Comparison of ENCODE assay signal across 8 mouse cellular contexts in genomic region chr7:112157584-112158315, GRCm38 (mm10). TPM values are rescaled to one million over a fixed set of nuclear protein-coding genes. Genes with fewer than 3 reads are reported as not detected.
A peak's percentile ranks its signal among the peaks of the same experiment; 100 is the strongest.
DNase-seq lines count a peak whose midpoint lies in the region; TF ChIP-seq lines count a peak whose summit lies in the region.

No protein-coding gene starts in this region.

- WGBS in lung, adult 2 months, result 22% methylated on average over 23 of the region's 23 CpGs

- peak overlapping the region; percentile 50 for H3K4me3 ChIP-seq in lung, adult 2 months (replicated peaks; ENCODE audit: extremely low read depth, low read depth, low read length)

- 0 out of 2 replicates have a peak, but pooled peaks cover 2% of the 10 kb centered on the region for H3K4me1 ChIP-seq in lung, adult 2 months (ENCODE audit: control insufficient read depth, insufficient read depth, low read length)

- no peak for TF ChIP-seq POLR2A in lung, adult 2 months (IDR thresholded peaks at IDR 0.05; ENCODE audit: borderline replicate concordance, extremely low read depth, low read depth, low read length)

- TF ChIP-seq CTCF in lung, adult 2 months (IDR thresholded peaks at IDR 0.05; ENCODE audit: insufficient read depth, low read length), result no peak

- intact Hi-C loops in left cerebral cortex, postnatal 14 days (cut with DNase I), result no loop called here

- no peak for DNase-seq in lung, adult 2 months
- DNase-seq in lung, adult 18-20 months, result no peak
- peak; percentile 42 for DNase-seq in embryo, embryonic 11 days
- DNase-seq in kidney, adult 11 months, result peak; percentile 21
- DNase-seq in mesoderm, embryonic 11.5 days (ENCODE audit: low read depth, low spot score), result peak; percentile 30
- no peak for DNase-seq in Muller cell, postnatal 12 days (ENCODE audit: inconsistent ontology term)
- no peak for DNase-seq in left cerebral cortex, postnatal 14 days (ENCODE audit: low spot score in 2 of 2)
- DNase-seq in T-cell, adult 2 months (ENCODE audit: low spot score), result no peak

RNA-seq across cellular contexts. Expression of gene Dkk3, which starts 1.1 kb away (rescaled TPM):
- polyA plus RNA-seq in lung, adult 2 months (2012; rRNA removed), result 28.3 and 32.3 TPM in 2 replicates
- total RNA-seq in left cerebral cortex, postnatal 14 days (2021), result 100 to 1,000 TPM in 1 of 2 experiments, 10 to 100 TPM in 1; 97.1 to 119 TPM

Comparison
In these comparisons a context has a peak if more than half of its experiments do, and no peak if none do; other contexts are left out.
1. DNase-seq: peak in embryo, embryonic 11 days (single experiment), kidney, adult 11 months (single experiment) and mesoderm, embryonic 11.5 days (single experiment); none in lung, adult 2 months (single experiment), lung, adult 18-20 months (0 of 2), Muller cell, postnatal 12 days (single experiment), left cerebral cortex, postnatal 14 days (0 of 2) and T-cell, adult 2 months (single experiment).